Mouse (Mus musculus) adrenal gland, postnatal 4 days (tissue): ENCODE measurements around the gene C3. TPM values are rescaled to one million over a fixed set of nuclear protein-coding genes. Genes with fewer than 3 reads are reported as not detected.
A peak's percentile ranks its signal among the peaks of the same experiment; 100 is the strongest.

Source experiments
- DNase-seq, 2 experiments: peaks; one replicate each; pipeline ENCODE4 v3.0.0; 2021 to 2022; ENCODE audit warnings: low spot score in 2 of 2, mixed read lengths in 2 of 2
- long read RNA-seq, 2 experiments: library from polyadenylated mRNA; stranded (forward); transcript quantifications; one replicate each; pipeline ENCODE4 v2.0.0; 2021
- total RNA-seq, 2 experiments: library from RNA; stranded (reverse); gene quantifications; 2 replicates each; pipeline ENCODE4 v1.2.3; 2021

Gene C3
- 100 to 1,000 TPM in 1 of 2 experiments, 10 to 100 TPM in 1; 60.7 to 452 TPM for total RNA-seq
- long read RNA-seq, experiment 1, full-length matches to known transcripts, result 42 of 140 reads
- long read RNA-seq, experiment 1, partial matches to known transcripts, result 82 of 140 reads
- long read RNA-seq, experiment 1, other reads (novel, unspliced or antisense), result 16 of 140 reads
- long read RNA-seq, experiment 2, full-length matches to known transcripts, result 7 of 25 reads
- long read RNA-seq, experiment 2, partial matches to known transcripts, result 17 of 25 reads
- long read RNA-seq, experiment 2, other reads (novel, unspliced or antisense), result 1 of 25 reads

GRCm38 (mm10) chr17:57228014-57228413 lies at the start of gene C3:
C3 (minus strand) TSS chr17:57228136.
- no peak for DNase-seq

- DNase-seq, result peak; percentile 32 to 37
Observed at GRCm38 (mm10) chr17:57276634-57277121, 48.7 kb upstream of the C3 start.

- no peak for DNase-seq
Observed at GRCm38 (mm10) chr17:57275997-57276351, 48.0 kb upstream of the C3 start.

GRCm38 (mm10) chr17:57275111-57275996 lies 47.4 kb upstream of the C3 start:
- DNase-seq, result peak; percentile 64 to 79

GRCm38 (mm10) chr17:57274686-57275085 lies 46.8 kb upstream of the C3 start:
- DNase-seq, result no peak

- no peak for DNase-seq
Observed at GRCm38 (mm10) chr17:57273846-57274245, 45.9 kb upstream of the C3 start.

- no peak for DNase-seq
Observed at GRCm38 (mm10) chr17:57271301-57271700, 43.4 kb upstream of the C3 start.

GRCm38 (mm10) chr17:57267556-57268126 lies 39.7 kb upstream of the C3 start:
- no peak for DNase-seq

- DNase-seq, result peak in 1 of 2 experiments; percentile 68
Observed at GRCm38 (mm10) chr17:57264972-57265945, 37.3 kb upstream of the C3 start.

GRCm38 (mm10) chr17:57264164-57264563 lies 36.2 kb upstream of the C3 start:
- no peak for DNase-seq

- DNase-seq, result no peak
Observed at GRCm38 (mm10) chr17:57262901-57263550, 35.1 kb upstream of the C3 start.

GRCm38 (mm10) chr17:57261796-57262195 lies 33.9 kb upstream of the C3 start:
- DNase-seq, result no peak

GRCm38 (mm10) chr17:57261286-57261685 lies 33.4 kb upstream of the C3 start:
- DNase-seq, result no peak

- DNase-seq, result no peak
Observed at GRCm38 (mm10) chr17:57260351-57260750, 32.4 kb upstream of the C3 start.

- no peak for DNase-seq
Observed at GRCm38 (mm10) chr17:57259742-57260141, 31.8 kb upstream of the C3 start.

GRCm38 (mm10) chr17:57258191-57258590 lies 30.3 kb upstream of the C3 start:
- no peak for DNase-seq

- no peak for DNase-seq
Observed at GRCm38 (mm10) chr17:57256921-57257485, 29.1 kb upstream of the C3 start.

- no peak for DNase-seq
Observed at GRCm38 (mm10) chr17:57255354-57255753, 27.4 kb upstream of the C3 start.

GRCm38 (mm10) chr17:57253306-57253705 lies 25.4 kb upstream of the C3 start:
- no peak for DNase-seq

- DNase-seq, result no peak
Observed at GRCm38 (mm10) chr17:57251431-57251830, 23.5 kb upstream of the C3 start.
